Mouse (Mus musculus): ENCODE data around the gene Adprm.

- no peak for TF ChIP-seq ZC3H11A (IDR thresholded peaks at IDR 0.05; ENCODE audit: low read depth, low read length)
- no peak for TF ChIP-seq EP300 (IDR thresholded peaks at IDR 0.05; ENCODE audit: low read length)
- TF ChIP-seq CTCF (conservative IDR thresholded peaks at IDR 0.05 in 1 of 2, IDR thresholded peaks at IDR 0.05 in 1 of 2; ENCODE audit: low read depth in 2 of 2, low read length in 2 of 2) = no peak
- TF ChIP-seq GABPA (IDR thresholded peaks at IDR 0.05; ENCODE audit: insufficient replicate concordance, low read depth, low read length) = no peak
- TF ChIP-seq E2F4 (IDR thresholded peaks at IDR 0.05; ENCODE audit: insufficient replicate concordance, low read depth, low read length) = no peak
- no peak for TF ChIP-seq MAX (IDR thresholded peaks at IDR 0.05; ENCODE audit: low read length)
- no peak for TF ChIP-seq JUN (IDR thresholded peaks at IDR 0.05; ENCODE audit: insufficient read depth, low read depth, low read length)
- TF ChIP-seq POLR2A (IDR thresholded peaks at IDR 0.05; ENCODE audit: low read depth, low read length) = no peak
- no peak for TF ChIP-seq HCFC1 (IDR thresholded peaks at IDR 0.05; ENCODE audit: low read depth, low read length)
- no peak for TF ChIP-seq RCOR1 (conservative IDR thresholded peaks at IDR 0.05; ENCODE audit: low read depth, low read length)
- TF ChIP-seq MYC (IDR thresholded peaks at IDR 0.05; ENCODE audit: low read depth, low read length) = no peak
Measured at GRCm38 (mm10) chr11:67031603-67031915, 20.8 kb downstream of the Adprm start.

Measured in CH12.LX (cell line).